Mouse (Mus musculus) neural tube, embryonic 10.5 days (tissue): Measurements from ENCODE around the gene Gpr22.

Experiments used
- DNase-seq: peaks from one replicate; pipeline ENCODE4 v3.0.0-alpha.2; 2017; ENCODE audit warnings: low spot score; ENCODE audit errors: extremely low spot score

The Gpr22 gene

DNA sequence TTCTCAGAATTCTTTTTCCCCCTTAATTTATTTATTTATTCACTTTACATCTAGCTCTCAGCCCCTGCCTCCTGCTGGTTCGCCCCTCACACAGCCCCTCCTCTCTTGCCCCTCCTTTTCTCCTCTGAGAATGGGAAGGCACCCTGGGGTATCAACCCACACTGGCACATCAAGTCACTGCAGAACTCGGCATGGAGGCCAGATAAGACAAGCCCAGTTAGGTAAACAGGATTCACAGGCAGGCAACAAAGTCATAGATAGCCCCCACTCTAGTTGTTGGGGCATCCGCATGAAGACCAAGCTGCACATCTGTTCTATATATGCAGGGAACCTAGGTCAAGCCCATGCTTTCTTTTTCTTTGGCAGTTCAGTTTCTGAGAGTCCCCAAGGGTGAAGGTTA lies 46.6 kb downstream of the Gpr22 start:
- no peak for DNase-seq

- DNase-seq, result no peak
Observed at GRCm38 (mm10) chr12:31665999-31666398, 47.7 kb downstream of the Gpr22 start.
